Mouse (Mus musculus) heart, postnatal 36 days (tissue): ENCODE measurements around the gene Det1. TPM values are rescaled to one million over a fixed set of nuclear protein-coding genes. Genes with fewer than 3 reads are reported as not detected.

Experiments used
- DNase-seq, 2 experiments: peaks; one replicate each; pipeline ENCODE4 v3.0.0; 2021 to 2022
- intact Hi-C: fragments of 180-260 bp; cut with DNase I; formaldehyde crosslinking; loops from one replicate; pipeline ENCODE4 v1.15.1; 2025
- total RNA-seq, 2 experiments: library from RNA; stranded (reverse); gene quantifications; 2 replicates each; pipeline ENCODE4 v1.2.3; 2021

The Det1 gene
- total RNA-seq, 2 experiments from 2014 or later, result 12.1 to 14.4 TPM

DNA sequence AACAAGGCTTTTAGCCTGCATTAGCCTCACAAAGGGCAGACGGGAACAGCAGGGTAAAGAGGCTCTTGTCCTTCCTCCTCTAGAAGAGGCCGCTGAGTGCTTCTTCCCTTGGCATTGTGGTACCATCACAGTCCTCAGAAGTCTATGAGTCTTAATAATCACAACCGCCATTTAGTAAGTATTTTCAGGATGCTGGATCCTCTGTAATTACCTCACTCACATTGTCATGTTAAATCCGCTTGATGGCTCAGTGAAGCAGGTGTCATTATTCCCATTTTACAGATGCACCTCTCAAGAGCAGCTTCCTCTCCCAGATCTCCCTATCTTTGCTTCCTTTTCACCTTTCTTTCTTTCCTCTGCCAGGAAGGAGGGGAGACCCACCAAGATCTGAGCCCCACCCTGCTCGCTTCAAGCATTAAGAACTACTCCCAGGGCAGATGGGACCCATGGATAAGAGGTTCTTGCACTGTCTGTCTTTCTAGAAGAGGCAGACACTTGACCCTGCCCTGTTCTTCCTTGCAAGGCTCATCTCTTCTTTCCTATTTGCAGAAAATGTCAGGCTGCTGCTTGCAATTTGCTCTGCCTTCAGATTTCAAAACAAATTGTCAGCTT lies 8.1 kb upstream of the Det1 start:
- intact Hi-C loops, result no loop called here
- DNase-seq, result no peak

DNA sequence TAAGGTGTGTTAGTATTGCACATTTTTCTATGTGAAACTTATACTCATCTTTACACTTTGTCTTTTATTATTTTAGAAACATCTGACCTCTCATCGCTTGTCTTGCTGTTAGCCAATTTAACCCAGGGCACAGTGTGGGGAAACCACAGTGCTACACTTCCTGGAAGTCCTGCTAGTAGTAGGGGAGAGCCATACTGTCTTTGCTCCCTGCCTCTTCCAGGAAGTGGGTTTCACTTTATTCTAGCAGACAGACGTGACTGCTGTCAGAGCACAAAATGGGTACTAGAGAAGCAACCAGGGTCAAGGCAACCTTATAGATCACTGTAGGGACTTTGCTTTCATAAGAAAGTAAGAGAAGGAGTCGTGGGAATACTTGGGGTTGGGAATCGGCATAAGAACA lies 7.0 kb upstream of the Det1 start:
- intact Hi-C loops, result no loop called here
- no peak for DNase-seq

DNA sequence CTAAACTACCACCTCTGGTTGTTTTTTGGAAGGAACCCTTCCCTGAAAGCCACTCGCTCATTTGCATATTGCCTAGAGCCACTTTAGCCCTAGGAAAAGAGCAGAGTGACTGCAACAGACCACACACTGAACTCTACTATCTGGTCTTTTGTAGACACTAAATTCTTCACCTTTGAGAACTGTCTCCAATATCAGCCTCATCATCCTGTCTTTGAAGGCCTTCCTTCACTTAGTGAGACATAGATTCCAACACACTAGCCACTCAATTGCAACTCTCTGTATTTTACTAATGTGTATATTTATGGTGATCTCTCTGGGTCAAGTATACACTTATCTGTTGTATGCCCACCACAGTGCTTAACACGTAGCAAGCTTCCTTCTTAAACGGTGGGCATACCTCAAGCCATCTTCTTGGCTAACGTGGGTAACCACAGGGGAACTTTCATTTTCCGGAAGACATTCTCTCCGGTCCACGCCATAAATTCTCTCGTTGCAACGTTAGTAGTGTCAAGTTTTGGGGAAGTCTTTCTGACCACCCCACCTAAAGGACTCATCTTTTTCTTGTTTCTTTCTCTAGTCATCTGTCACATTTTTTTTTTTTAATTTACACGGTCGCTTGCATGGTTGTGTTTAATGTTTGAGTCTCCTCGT lies 872 bp downstream of the Det1 start:
- no peak for DNase-seq
- intact Hi-C loops, result loop anchor here (2.0 kb wide), 1 partner anchor 51 kb away; no protein-coding TSS in a partner anchor

DNA sequence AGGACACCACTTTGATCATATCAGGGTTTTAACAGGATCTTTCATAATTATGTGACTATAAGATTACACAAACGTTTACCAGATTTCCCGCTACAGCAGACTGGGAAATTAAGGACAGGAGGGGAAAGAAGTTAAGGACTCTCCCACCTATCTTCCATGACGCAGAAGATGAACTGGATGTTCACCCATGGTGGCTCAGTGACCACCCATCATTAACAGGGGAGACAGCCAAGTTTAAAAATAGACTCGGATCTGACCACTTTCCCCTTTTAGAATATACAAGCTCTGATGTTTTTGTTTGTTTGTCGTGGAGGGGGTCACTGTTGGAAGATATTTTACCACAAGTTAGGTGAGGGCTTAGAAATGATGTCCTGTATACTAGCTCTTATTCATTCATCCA lies 5.5 kb downstream of the Det1 start:
- intact Hi-C loops, result no loop called here
- DNase-seq, result peak in 1 of 2 experiments; percentile 31

DNA sequence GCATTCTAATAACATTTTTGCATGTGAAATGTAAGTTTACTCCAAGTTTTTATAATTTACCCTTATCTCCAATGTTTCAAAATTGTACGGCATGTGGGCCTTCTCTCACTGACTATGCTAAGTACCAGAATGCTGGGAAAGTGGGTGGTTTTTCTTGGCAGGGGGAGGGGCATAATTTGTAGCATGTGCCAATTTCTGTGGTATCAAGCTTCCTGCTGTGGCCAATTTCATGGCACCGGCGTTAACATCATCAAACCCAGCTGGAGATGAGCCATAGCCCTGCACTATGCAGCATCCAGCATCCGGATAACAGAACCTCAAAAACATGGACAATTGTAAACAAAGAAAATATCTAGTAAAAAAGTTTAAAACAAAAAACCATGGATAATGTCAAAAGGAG lies 9.8 kb downstream of the Det1 start:
- DNase-seq, result no peak
- intact Hi-C loops, result no loop called here

DNA sequence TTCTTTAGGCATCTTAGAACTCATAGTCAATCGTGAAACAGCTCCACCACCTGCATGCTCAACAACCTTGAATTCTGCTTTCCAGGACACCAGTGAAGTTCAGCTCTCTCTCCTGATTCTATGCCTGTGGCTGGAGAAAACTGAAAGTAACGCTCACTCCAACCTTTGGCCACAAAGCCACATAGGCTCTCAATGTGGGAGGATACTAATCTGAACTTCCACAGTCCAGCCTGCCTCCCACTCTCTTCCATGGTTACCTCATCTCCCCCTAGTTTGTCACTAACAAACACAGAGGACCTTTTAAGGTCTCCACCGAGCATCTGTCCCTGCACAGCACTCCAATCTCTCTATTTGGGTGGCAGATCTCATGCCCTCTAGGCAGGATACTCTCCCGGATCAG lies 11.4 kb downstream of the Det1 start:
- no peak for DNase-seq
- intact Hi-C loops, result no loop called here

DNA sequence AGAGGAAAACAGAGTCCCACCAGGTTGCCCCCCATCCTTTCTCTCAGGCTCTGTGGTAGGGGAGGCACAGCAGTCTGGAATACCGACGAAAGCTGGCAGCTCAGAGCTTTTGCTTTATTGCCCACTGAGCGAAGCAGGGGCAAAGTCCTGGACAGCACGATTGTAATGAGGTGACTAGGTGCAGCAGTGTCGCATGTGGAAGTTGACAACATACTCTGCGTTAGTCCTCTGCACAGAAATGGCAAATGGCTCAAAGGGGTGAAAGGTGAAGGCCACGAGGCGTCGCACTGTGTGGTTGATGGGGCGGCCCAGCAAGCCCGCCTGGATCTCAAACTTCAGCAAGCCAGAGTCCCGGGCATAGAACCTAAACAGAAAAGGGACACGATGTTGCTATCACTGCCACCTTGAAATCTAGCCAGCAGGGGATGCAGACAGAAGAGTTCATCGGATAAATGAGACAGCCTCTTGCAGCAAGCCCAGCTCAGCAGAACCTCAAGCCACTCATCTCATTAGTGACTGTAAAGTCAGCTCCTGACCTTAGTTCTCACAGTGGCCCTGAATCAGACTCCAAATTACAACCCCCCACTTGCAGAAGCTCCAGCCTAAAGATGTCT lies 19.2 kb downstream of the Det1 start:
- DNase-seq, result no peak
- intact Hi-C loops, result no loop called here

DNA sequence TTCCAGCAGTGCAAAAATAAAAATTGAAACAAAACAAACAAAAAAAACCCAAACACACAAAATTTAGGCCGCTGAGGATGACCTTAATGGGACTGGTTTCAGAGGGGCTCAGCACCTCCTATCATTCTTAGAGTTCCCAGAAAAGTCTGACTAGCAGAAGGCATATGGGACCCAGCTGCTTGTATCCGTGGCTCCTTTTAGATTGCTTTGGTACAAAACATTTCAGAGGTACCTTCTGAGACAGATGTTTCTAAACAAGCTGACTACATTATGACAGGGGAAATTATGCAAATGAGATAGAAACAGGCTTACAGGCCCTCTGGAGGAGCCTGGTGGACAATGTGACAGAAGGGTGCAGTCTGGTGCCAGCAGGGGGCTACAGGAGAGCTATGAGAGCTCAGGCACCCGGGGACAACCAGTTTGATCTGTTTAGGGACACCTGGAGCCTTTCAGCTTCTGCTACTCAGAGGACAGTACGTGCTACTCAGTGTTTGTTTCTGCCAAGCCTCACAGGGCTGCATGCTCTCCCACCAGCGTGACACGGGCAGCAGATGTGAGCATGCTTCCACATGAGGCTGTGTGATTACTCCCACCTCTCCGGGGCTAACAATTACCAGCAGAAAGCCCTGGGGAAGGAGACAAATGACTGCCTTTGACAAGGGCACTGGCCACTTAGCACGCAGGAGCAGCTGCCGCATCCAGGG lies 20.2 kb downstream of the Det1 start:
- no peak for DNase-seq
- intact Hi-C loops, result no loop called here

DNA sequence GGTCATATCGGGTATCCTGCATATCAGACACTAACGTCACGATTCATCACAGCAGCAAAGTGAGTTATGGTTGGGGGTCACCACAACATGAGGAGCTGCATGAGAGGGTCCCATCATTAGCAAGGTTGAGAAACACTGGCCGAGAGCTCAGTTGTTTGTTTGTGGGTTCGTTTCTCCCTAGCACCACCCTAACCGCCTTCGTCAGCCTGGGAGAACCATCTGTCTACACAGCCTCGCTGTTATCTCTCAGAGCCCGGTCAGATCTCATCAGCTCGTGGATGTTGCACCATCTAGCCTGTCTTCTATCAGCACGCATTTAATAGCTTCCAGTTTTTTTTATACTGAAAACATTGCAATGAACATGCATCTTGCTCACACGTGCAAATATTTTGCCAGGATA lies 28.7 kb downstream of the Det1 start:
- DNase-seq, result no peak
- intact Hi-C loops, result no loop called here

DNA sequence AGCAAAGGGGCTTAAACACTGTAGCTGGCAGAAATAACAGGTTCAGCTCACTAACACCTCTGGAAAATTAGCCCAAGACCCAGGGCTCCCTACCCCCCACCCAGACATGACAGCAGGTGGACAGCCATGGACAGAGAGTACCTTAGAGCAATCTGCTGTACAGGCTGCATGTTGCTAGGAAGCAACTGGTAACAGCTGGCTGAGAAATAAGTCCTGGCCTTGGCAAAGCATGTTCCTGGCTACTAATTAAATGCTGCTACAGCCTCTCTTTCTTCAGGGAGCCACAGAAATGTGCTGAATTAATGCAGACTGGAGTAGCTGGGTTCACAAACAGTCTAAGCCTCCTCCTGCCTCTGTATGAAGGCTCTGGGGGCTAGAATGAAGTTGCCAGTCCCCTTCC lies 32.3 kb downstream of the Det1 start:
- intact Hi-C loops, result no loop called here
- DNase-seq, result no peak

DNA sequence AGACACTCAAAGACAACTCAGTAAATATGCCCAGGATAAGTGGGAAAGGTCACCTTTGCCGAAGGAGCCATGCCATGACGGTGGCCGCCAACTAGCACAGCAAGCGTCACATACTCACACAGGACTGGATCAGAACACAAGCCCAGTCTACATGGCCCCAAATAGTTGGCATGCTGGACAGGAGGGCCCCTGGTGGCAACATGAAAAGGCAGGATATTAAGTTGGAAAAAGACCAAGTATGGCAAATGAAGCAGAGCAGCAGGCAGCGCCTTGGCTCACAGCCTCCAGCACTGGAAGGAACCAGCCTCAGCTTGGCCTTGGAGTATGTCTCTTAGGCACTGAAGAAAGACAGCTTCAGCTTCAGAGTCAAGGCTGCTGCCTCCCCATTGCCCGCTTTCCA lies 33.3 kb downstream of the Det1 start:
- intact Hi-C loops, result no loop called here
- no peak for DNase-seq

DNA sequence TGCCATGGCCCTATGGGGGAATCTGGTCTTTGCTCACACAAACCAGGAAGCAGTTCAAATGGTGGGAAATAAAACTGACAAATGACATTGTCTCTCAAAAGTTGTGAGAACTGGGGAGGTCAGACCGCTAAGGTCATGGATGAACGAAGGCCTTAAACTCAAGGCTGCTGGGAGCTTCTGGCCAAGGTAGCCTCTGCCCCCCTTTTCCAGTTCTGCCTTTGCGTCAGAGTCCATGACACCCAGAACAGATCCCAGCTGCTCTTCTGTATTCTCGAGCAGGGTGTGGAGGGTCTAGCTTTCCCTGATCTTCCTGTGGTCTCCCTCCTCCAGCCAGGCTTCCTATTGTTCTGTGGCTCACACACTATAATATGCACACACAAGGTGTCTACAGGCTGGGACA lies 39.9 kb downstream of the Det1 start:
- no peak for DNase-seq
- intact Hi-C loops, result no loop called here

DNA sequence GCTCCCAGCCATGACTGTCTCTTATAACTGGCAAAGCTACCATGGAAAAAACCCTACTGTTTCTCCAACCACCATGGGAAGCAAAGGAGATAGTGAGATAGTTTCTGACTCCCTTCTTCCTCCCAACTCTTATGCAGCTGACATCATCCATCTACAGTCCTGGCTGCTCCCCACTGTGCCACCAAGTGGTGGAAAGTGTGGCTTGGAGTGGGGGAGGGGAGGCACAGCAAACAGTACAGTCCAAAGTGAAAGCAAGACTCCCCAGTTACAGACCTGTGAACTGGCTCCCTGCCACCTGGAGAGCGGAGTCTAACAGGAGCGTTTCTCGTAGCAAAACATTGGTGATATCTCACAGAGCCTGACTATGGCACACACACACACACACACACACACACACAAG lies 43.2 kb downstream of the Det1 start:
- DNase-seq, result no peak
- intact Hi-C loops, result no loop called here

DNA sequence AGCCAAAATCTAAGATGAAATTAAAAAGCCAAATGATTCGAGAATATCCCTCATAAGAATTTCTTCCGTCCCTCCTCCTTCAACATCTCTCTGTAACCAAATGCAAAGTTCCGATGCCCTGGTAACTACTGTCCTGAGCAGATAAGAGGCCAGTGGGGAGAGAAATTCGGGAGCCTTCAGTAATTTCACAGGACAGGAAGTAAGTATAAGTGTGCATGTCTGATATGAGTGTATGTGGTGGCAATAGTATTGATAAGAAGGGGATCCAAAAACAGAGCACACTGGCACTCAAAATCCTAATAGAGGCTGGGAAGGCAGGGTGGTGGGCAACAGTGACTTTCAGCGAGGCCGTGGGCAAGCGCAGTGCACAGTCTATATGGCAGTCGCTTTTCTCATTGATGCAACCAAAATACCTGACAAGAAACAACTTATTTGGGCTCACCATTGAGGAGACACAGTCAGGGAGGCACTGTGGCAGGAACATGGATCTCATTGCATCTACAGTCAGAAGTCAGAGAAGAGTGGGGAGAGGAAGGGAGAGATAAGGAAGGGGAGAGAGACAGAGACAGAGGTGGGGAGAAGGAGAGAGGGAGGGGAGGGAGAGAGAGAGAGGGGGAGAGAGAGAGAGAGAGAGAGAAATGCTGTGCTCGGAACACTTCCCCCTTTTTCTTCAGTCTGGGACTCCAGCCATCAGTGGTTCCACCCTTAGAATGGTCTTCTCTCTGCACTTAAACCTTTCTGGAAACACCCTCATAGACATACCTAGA lies 47.1 kb downstream of the Det1 start:
- intact Hi-C loops, result loop anchor here (10.0 kb wide), 1 partner anchor 285 kb away; no protein-coding TSS in a partner anchor

DNA sequence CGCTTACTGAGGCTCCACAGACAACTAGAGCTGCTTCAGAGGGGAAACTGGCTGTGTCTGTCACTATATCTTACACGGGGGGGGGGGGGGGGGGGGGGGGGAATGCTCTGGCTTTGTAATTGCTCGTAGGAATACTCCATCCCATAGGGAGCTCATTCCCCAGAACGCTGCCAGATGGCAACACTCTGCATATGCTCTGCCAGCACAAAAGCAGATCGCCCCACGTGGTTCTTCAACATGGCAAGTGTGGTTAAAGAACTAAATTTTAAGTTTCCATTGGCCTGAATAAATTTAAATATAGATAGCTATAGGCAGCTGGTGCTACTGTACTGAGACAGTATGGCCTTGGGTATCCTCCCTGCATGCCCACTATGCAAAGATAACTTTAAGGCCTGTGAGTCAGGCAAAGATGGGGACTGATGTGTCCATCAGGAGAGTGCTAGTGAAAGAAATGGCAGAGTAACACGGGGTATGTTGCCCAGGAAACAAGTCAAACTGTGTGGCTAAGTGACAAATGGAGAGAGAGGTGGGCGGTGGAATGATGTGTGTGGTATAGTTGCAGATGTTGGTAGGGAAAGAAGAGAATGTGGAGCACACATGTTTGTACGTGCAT lies 49.1 kb downstream of the Det1 start:
- no peak for DNase-seq
- intact Hi-C loops, result loop anchor here (10.0 kb wide), 1 partner anchor 287 kb away; no protein-coding TSS in a partner anchor

More for the DNA sequence above, 47.1 kb downstream of the Det1 start:
- DNase-seq, result no peak

DNA sequence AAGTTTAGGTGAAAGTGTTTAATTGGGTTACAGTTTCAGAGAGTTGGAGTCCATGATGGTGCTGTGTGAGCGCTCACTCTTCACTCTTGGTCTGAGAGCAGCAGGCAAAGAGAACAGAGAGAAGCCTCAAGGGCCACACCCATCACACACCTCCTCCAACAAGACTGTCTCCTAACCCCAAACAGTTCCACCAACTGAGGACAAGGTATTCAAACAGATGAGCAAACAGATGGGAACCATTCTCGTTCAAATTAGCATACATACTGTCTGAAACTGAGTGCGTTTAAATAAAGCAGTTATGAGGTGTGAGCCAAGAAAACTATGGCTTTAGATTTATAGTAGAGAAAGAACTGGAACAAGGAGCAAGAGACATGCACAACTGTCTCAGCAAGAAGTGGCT lies 50.4 kb downstream of the Det1 start:
- DNase-seq, result no peak
- intact Hi-C loops, result loop anchor here (10.0 kb wide), 1 partner anchor 288 kb away; no protein-coding TSS in a partner anchor

DNA sequence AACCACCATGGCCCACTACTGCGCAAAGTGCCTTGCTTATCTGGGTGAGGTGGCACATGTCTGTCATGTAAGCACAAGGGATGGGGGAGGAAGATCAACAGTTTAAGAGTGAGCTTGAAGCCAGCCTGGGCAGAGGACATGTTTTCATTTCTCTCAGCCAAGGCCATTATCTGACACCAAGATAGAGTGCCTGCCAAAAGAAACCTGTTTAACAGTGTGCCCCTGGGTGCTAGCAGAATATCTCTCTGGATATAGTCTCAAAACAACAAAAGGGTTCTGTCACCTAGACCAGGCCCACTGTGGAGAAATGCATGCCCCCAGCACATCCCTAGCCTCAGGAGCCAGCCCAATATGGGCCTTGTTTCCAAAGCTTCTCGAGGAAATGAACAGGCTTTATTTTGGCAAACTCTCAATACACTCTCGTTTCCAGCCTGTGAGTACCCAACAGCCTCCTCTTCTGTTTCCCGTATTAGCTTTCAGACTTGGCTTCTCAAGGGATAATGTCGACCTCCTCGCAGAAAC lies 52.4 kb downstream of the Det1 start:
- DNase-seq, result peak in 1 of 2 experiments; percentile 18
- intact Hi-C loops, result loop anchor here (2.0 to 10.0 kb wide), 2 partner anchors 52 to 290 kb away; partner anchors contain the start of gene Det1

DNA sequence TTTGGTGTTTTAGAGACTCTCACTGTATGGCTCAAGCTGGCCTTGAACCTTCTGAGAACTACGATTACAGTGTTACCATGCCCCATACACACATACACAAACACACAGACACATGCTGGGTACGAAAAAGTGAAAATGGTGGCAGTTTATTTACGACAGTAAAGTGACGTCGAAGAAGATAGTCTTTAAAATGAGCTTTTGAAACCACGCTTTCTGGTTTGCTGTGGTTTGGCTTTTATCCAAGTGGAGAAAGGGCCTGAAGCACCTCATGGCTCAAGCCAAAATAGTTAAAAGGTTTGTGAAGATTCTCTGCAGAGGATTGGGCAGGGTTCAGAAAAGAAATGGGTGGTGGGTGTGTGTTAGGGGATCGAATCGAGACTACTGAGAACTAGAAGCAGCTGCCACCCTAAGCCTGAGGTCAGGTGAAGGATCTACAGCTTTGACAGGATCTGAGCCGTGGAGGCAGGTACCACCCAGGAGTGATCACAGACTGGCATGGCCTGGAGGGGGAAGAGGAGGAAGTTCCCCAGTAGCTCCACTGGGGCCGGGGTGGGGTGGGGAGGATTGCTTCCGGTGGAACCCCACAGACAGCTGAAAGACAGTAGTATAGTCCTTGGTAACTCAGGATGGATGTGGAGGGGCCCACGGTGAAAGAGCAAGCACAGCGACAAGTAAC lies 53.0 kb downstream of the Det1 start:
- DNase-seq, result no peak
- intact Hi-C loops, result loop anchor here (2.0 to 10.0 kb wide), 2 partner anchors 53 to 291 kb away; partner anchors contain the start of gene Det1
